Mouse (Mus musculus) liver, embryonic 14.5 days (tissue): ENCODE measurements around the gene Zfp646.

Experiments
- CTCF ChIP-seq: IDR thresholded peaks from 2 replicates; pipeline ENCODE4 v1.5.1; 2016; ENCODE audit warnings: antibody characterized with exemption, low read depth, control low read depth
- EP300 ChIP-seq: IDR thresholded peaks from 2 replicates; pipeline ENCODE4 v1.6.1; 2016; ENCODE audit warnings: antibody characterized with exemption, low read depth

GRCm38 (mm10) chr7:127934075-127934474, 58.1 kb downstream of the Zfp646 start:
- TF ChIP-seq CTCF, result no peak
- TF ChIP-seq EP300, result no peak
